Mouse (Mus musculus): ENCODE data around the gene Polr3c. TPM values are rescaled to one million over a fixed set of nuclear protein-coding genes. Genes with fewer than 3 reads are reported as not detected.

Polr3c gene
- polyA plus RNA-seq, 1 experiment from 2014 or later = 35.5 TPM

Other genes with a start within 250 kb of the Polr3c start
- gene Hfe2, start 202.5 kb downstream of the Polr3c start, polyA plus RNA-seq (2016; fragmentation: Nextera tagmentation; extraction: Ambion mirVana) = 3.2 and 4.0 TPM in 2 replicates
- gene Txnip, start 169.7 kb downstream of the Polr3c start, polyA plus RNA-seq (2016; fragmentation: Nextera tagmentation; extraction: Ambion mirVana) = 75.8 and 80.8 TPM in 2 replicates
- gene Gm16253, start 150.6 kb downstream of the Polr3c start, polyA plus RNA-seq (2016; fragmentation: Nextera tagmentation; extraction: Ambion mirVana) = 2.1 and 2.4 TPM in 2 replicates
- gene Polr3gl, start 133.4 kb downstream of the Polr3c start, polyA plus RNA-seq (2016; fragmentation: Nextera tagmentation; extraction: Ambion mirVana) = 49.8 and 52.1 TPM in 2 replicates
- 2.1 and 2.3 TPM in 2 replicates for gene Ankrd34a, start 131.0 kb downstream of the Polr3c start, polyA plus RNA-seq (2016; fragmentation: Nextera tagmentation; extraction: Ambion mirVana)
- 6.8 and 8.1 TPM in 2 replicates for gene Lix1l, start 126.5 kb downstream of the Polr3c start, polyA plus RNA-seq (2016; fragmentation: Nextera tagmentation; extraction: Ambion mirVana)
- 167 and 172 TPM in 2 replicates for gene Rbm8a, start 97.7 kb downstream of the Polr3c start, polyA plus RNA-seq (2016; fragmentation: Nextera tagmentation; extraction: Ambion mirVana)
- 54.6 and 55.0 TPM in 2 replicates for gene Pex11b, start 92.3 kb downstream of the Polr3c start, polyA plus RNA-seq (2016; fragmentation: Nextera tagmentation; extraction: Ambion mirVana)
- gene Gm42957, start 92.2 kb downstream of the Polr3c start, polyA plus RNA-seq (2016; fragmentation: Nextera tagmentation; extraction: Ambion mirVana) = 0.10 and 0.13 TPM in 2 replicates
- 0.81 and 0.95 TPM in 2 replicates for gene Itga10, start 82.0 kb downstream of the Polr3c start, polyA plus RNA-seq (2016; fragmentation: Nextera tagmentation; extraction: Ambion mirVana)
- gene Ankrd35, start 57.5 kb downstream of the Polr3c start, polyA plus RNA-seq (2016; fragmentation: Nextera tagmentation; extraction: Ambion mirVana) = 0.92 and 1.1 TPM in 2 replicates
- gene Pias3, start 31.2 kb downstream of the Polr3c start, polyA plus RNA-seq (2016; fragmentation: Nextera tagmentation; extraction: Ambion mirVana) = 77.4 and 77.5 TPM in 2 replicates
- 13.7 and 14.7 TPM in 2 replicates for gene Nudt17, start 19.1 kb downstream of the Polr3c start, polyA plus RNA-seq (2016; fragmentation: Nextera tagmentation; extraction: Ambion mirVana)
- gene Rnf115, start within 50 bp of the Polr3c start, polyA plus RNA-seq (2016; fragmentation: Nextera tagmentation; extraction: Ambion mirVana) = 64.5 and 70.3 TPM in 2 replicates
- not detected in 2 replicates for gene Pdzk1, start 101.7 kb upstream of the Polr3c start, polyA plus RNA-seq (2016; fragmentation: Nextera tagmentation; extraction: Ambion mirVana)
- gene Cd160, start 101.7 kb upstream of the Polr3c start, polyA plus RNA-seq (2016; fragmentation: Nextera tagmentation; extraction: Ambion mirVana) = 0.10 and 0.18 TPM in 2 replicates
- gene Gja5, start 177.1 kb upstream of the Polr3c start, polyA plus RNA-seq (2016; fragmentation: Nextera tagmentation; extraction: Ambion mirVana) = 14.3 and 20.6 TPM in 2 replicates
- 40.8 and 43.1 TPM in 2 replicates for gene Gpr89, start 177.7 kb upstream of the Polr3c start, polyA plus RNA-seq (2016; fragmentation: Nextera tagmentation; extraction: Ambion mirVana)
- gene Gja8, start 198.4 kb upstream of the Polr3c start, polyA plus RNA-seq (2016; fragmentation: Nextera tagmentation; extraction: Ambion mirVana) = 0.65 and 2.4 TPM in 2 replicates